Mouse (Mus musculus) cerebellum, adult 18-20 months (tissue): ENCODE measurements around the gene Sgcd.

Experiments
- DNase-seq, 2 experiments: peaks; one replicate each; pipeline ENCODE4 v3.0.0; 2021

The Sgcd gene

GRCm38 (mm10) chr11:46920244-46920643 is 1068.5 kb downstream of the Sgcd start:
- DNase-seq: no peak

GRCm38 (mm10) chr11:46912656-46913237 is 1076.0 kb downstream of the Sgcd start:
- no peak for DNase-seq

- no peak for DNase-seq
Measured at GRCm38 (mm10) chr11:46904281-46904680, 1084.5 kb downstream of the Sgcd start.

GRCm38 (mm10) chr11:46889093-46889492 is 1099.7 kb downstream of the Sgcd start:
- no peak for DNase-seq

- DNase-seq: no peak
Measured at GRCm38 (mm10) chr11:46882456-46882855, 1106.3 kb downstream of the Sgcd start.

- no peak for DNase-seq
Measured at GRCm38 (mm10) chr11:46875774-46876173, 1113.0 kb downstream of the Sgcd start.

- DNase-seq: no peak
Measured at GRCm38 (mm10) chr11:46868594-46868993, 1120.2 kb downstream of the Sgcd start.

- DNase-seq: peak; percentile 3 to 9
Measured at GRCm38 (mm10) chr11:46864809-46865208, 1124.0 kb downstream of the Sgcd start.

GRCm38 (mm10) chr11:46848221-46848971 is 1140.4 kb downstream of the Sgcd start:
- no peak for DNase-seq

GRCm38 (mm10) chr11:46847827-46848220 is 1140.9 kb downstream of the Sgcd start:
- DNase-seq: no peak

- DNase-seq: no peak
Measured at GRCm38 (mm10) chr11:46846661-46847060, 1142.1 kb downstream of the Sgcd start.
